Mouse (Mus musculus) right cerebral cortex, postnatal 36 days (tissue): Measurements from ENCODE around the gene Msx1.

ENCODE experiments used
- DNase-seq, 2 experiments: peaks; one replicate each; pipeline ENCODE4 v3.0.0; 2022; ENCODE audit warnings: low spot score in 2 of 2, mixed read lengths in 1 of 2

Msx1 gene

GRCm38 (mm10) chr5:37792154-37792553, 32.2 kb downstream of the Msx1 start:
- no peak for DNase-seq

DNA sequence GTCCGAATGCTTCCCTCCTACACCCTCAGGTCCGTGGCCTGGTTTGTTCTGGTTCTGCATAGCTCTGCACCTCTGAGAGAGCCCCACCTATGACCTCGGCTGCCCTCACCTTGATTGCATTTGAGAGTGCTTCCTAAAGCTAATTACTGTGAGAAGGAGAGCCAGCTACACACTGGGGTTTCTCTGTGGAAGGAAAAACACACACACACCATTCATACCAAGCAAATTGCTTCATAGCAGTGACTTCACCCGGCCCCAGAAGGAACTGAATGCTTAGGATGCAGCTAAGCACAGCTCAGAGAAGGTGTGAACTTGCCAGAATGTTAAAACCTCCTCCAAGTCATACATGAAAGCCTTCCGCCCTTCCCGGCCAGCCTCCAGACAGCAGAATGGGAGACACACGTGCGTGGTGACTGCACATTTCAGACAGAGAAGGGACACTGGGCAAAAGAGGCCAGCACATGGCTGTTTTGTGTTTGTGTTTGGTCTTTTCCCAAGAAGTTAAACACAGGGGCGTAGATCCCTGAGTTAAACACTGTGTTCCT, 39.5 kb downstream of the Msx1 start:
- no peak for DNase-seq

- no peak for DNase-seq
Measured at GRCm38 (mm10) chr5:37783306-37783705, 41.1 kb downstream of the Msx1 start.

- DNase-seq, result no peak
Measured at GRCm38 (mm10) chr5:37775681-37776080, 48.7 kb downstream of the Msx1 start.

DNA sequence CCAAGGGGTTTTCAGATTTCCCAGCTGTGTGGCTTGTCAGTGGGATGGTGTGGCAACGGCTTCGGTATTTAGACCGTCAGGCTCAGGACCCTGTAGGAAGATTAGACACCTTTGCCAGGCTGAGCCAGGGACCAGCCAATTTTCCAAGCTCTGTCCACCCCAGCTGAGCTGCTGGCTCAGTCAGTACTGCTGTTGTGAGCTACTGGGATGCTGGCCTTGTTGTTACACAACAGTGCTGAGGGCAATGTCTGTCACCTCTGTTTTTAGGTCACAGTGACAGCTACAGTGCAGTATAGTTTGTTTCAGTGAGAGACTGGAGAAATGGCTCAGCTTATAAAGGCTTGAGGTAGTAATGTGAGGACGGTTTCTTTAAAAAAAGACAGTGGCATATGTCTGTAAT, 50.4 kb downstream of the Msx1 start:
- DNase-seq, result no peak

DNA sequence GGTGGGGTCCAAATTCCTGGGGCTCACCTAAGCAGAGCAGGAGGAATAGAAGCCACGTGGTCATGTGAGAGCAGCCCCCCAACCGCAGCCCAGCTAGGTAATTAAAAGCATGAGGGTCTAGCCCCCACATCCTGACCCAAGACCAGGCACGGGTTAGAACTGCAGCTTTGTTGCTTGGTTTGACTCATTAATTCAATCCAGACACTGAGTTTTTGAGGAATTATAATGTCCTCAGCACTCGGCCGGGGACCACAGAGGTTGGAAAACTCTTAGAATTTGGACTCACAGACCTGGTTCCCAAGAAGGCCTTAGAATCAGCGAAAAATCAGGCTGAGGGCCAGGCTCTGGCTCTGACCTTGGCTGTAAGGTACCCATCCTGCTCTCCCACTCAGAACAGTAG, 53.5 kb downstream of the Msx1 start:
- no peak for DNase-seq
